Mouse (Mus musculus) G1E (cell line): ENCODE data around the gene Gm17622.

Source experiments
- CTCF ChIP-seq: IDR thresholded peaks from 2 replicates; pipeline ENCODE4 v1.5.1; 2012; ENCODE audit warnings: low read depth, low read length, inconsistent platforms, mixed read lengths
- GATA1 ChIP-seq: IDR thresholded peaks from 2 replicates; pipeline ENCODE4 v1.6.1; 2012; ENCODE audit warnings: borderline replicate concordance, low read length, inconsistent platforms, mixed read lengths
- TAL1 ChIP-seq: conservative IDR thresholded peaks from 2 replicates; pipeline ENCODE4 v1.6.1; 2012; ENCODE audit warnings: low read depth, low read length, inconsistent platforms, mixed read lengths

DNA sequence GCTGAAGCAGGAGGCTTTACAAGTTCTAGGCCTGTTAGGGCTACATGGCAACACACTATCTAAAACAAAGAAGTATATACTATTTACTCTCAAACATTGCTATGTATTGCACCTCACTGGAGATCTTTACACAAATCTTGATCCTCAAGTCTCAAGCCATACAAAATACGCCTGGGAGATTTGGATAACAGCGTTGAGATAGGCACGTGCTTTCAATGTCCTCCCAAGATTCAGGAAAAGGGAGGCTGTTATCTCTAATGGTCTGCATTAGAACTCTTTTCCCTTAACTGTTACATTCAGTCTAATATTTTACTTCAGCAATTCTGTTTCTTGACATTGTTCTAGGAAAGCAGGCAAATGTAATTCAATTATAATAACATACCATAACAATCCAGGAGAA, 36.5 kb downstream of the Gm17622 start:
- TF ChIP-seq CTCF (no peak), GATA1 (no peak), TAL1 (no peak)
